ENCODE assay signal across 26 mouse cellular contexts in genomic region chr14:11482151-11482550, GRCm38 (mm10).
DNase-seq lines count a peak whose midpoint lies in the region; ATAC-seq lines count a peak whose summit lies in the region.
"Had no signal": no experiment of that assay in that cellular context is flagged by ENCODE, and none has a peak within 500 bp of the region (broad histone marks: within the 10 kb centered on the region; RNA-seq: fewer than 3 reads in every experiment).

No protein-coding gene starts in this region.

- no peak overlapping the region for H3K9ac ChIP-seq in kidney, embryonic 14.5 days (ENCODE audit: low read depth, low read length)
- no peak overlapping the region for H3K9ac ChIP-seq in kidney, embryonic 16.5 days (replicated peaks; ENCODE audit: low read length)
- H3K9ac ChIP-seq in forebrain, embryonic 12.5 days: no peak overlapping the region
- H3K9ac ChIP-seq: embryonic facial prominence, embryonic 12.5 days had no signal

- no peak overlapping the region for H3K4me2 ChIP-seq in kidney, embryonic 14.5 days (replicated peaks; ENCODE audit: low read depth, low read length)
- 0 out of 2 replicates have a peak overlapping the region, but pooled peaks have one; percentile 12 for H3K4me2 ChIP-seq in kidney, embryonic 16.5 days (replicated peaks; ENCODE audit: low read depth, low read length)
- no peak overlapping the region for H3K4me2 ChIP-seq in forebrain, embryonic 12.5 days
- H3K4me2 ChIP-seq: embryonic facial prominence, embryonic 12.5 days had no signal

- H3K4me3 ChIP-seq in kidney, embryonic 14.5 days (ENCODE audit: low read length): no peak overlapping the region
- H3K4me3 ChIP-seq in kidney, embryonic 16.5 days (ENCODE audit: low read length): no peak overlapping the region
- no peak overlapping the region for H3K4me3 ChIP-seq in forebrain, embryonic 12.5 days (replicated peaks)
- H3K4me3 ChIP-seq: embryonic facial prominence, embryonic 10.5 days; embryonic facial prominence, embryonic 12.5 days had no signal

- H3K27ac ChIP-seq in kidney, embryonic 14.5 days (ENCODE audit: low read depth, low read length): no peak overlapping the region
- no peak overlapping the region for H3K27ac ChIP-seq in kidney, embryonic 16.5 days (ENCODE audit: low read length)
- no peak overlapping the region for H3K27ac ChIP-seq in forebrain, embryonic 12.5 days
- H3K27ac ChIP-seq: embryonic facial prominence, embryonic 10.5 days; embryonic facial prominence, embryonic 12.5 days had no signal

- H3K4me1 ChIP-seq in kidney, embryonic 14.5 days (ENCODE audit: control insufficient read depth, insufficient read depth, low read length): 0 out of 2 replicates have a peak, but pooled peaks cover 6% of the 10 kb centered on the region
- no peaks in the 10 kb centered on the region for H3K4me1 ChIP-seq in kidney, embryonic 16.5 days (ENCODE audit: insufficient read depth, low read length)
- H3K4me1 ChIP-seq in forebrain, embryonic 12.5 days: no peaks in the 10 kb centered on the region
- H3K4me1 ChIP-seq: embryonic facial prominence, embryonic 12.5 days had no signal

- H3K36me3 ChIP-seq in kidney, embryonic 14.5 days (ENCODE audit: control insufficient read depth, insufficient read depth, low read length): no peaks in the 10 kb centered on the region
- H3K36me3 ChIP-seq in kidney, embryonic 16.5 days (ENCODE audit: insufficient read depth, low read length): no peaks in the 10 kb centered on the region
- H3K36me3 ChIP-seq in forebrain, embryonic 12.5 days (replicated peaks): no peaks in the 10 kb centered on the region
- H3K36me3 ChIP-seq: embryonic facial prominence, embryonic 10.5 days; embryonic facial prominence, embryonic 12.5 days; G1E had no signal

- peak; percentile 32; the same call in 1 of the 2 replicates for ATAC-seq in kidney, embryonic 14.5 days (ENCODE audit: low FRiP score, low TSS enrichment)
- no peak for ATAC-seq in kidney, embryonic 16.5 days (ENCODE audit: low FRiP score, low TSS enrichment)
- no peak for ATAC-seq in forebrain, embryonic 12.5 days (ENCODE audit: low FRiP score)
- ATAC-seq: activated CD4-positive, CD25-positive, alpha-beta regulatory T cell, adult 4 months; CD4-positive, CD25-positive, alpha-beta regulatory T cell, adult 4 months; forebrain, embryonic 14.5 days; forebrain, embryonic 16.5 days; Patski had no signal

- DNase-seq in kidney, adult 9 months: no peak
- DNase-seq in kidney, adult 11 months: no peak
- DNase-seq in ES-CJ7 (ENCODE audit: low read depth, low spot score) (peak; percentile 57), R1 (ENCODE audit: low read depth, low spot score) (peak; percentile 75)
- no peak for DNase-seq in ovary, adult 18-20 months (ENCODE audit: low spot score)
- DNase-seq: adrenal gland, adult 8-10 months; adrenal gland, postnatal 14 days; adrenal gland, postnatal 36 days; B cell, adult 2 months; cerebellum, adult 11-12 months; cerebellum, adult 2 months; cerebellum, adult 9-10 months; cerebellum, postnatal 10 days; cerebellum, postnatal 25 days had no signal

- 37% methylated on average over 4 of the region's 4 CpGs for WGBS in kidney, embryonic 14.5 days
- WGBS in kidney, embryonic 16.5 days: 40% methylated on average over 4 of the region's 4 CpGs
- 73% methylated on average over 4 of the region's 4 CpGs for whole genome bisulfite sequencing in forebrain, embryonic 12.5 days

- H3K27me3 ChIP-seq in kidney, embryonic 14.5 days (ENCODE audit: control insufficient read depth, insufficient read depth, low read length): no peaks in the 10 kb centered on the region
- H3K27me3 ChIP-seq in kidney, embryonic 16.5 days (ENCODE audit: insufficient read depth, low read length): no peaks in the 10 kb centered on the region
- no peaks in the 10 kb centered on the region for H3K27me3 ChIP-seq in forebrain, embryonic 12.5 days
- H3K27me3 ChIP-seq: CH12.LX; embryonic facial prominence, embryonic 12.5 days; Patski had no signal

- no peaks in the 10 kb centered on the region for H3K9me3 ChIP-seq in kidney, embryonic 14.5 days (ENCODE audit: control insufficient read depth, low read length)
- no peaks in the 10 kb centered on the region for H3K9me3 ChIP-seq in kidney, embryonic 16.5 days (ENCODE audit: low read length)
- H3K9me3 ChIP-seq in forebrain, embryonic 12.5 days: no peaks in the 10 kb centered on the region
- H3K9me3 ChIP-seq: embryonic facial prominence, embryonic 10.5 days; embryonic facial prominence, embryonic 12.5 days had no signal

Comparison
In these comparisons a context has a peak if more than half of its experiments do, and no peak if none do; other contexts are left out.
1. DNase-seq: peak in ES-CJ7 (single experiment) and R1 (single experiment); none in kidney, adult 9 months (single experiment), kidney, adult 11 months (single experiment) and ovary, adult 18-20 months (single experiment).